Comparison of ENCODE assay signal across 21 mouse cellular contexts in genomic region chr5:16489803-16490202, GRCm38 (mm10).
DNase-seq lines count a peak whose midpoint lies in the region; ATAC-seq lines count a peak whose summit lies in the region.
"Had no signal": no experiment of that assay in that cellular context is flagged by ENCODE, and none has a peak within 500 bp of the region (broad histone marks: within the 10 kb centered on the region; RNA-seq: fewer than 3 reads in every experiment).

No protein-coding gene starts in this region.

- peak; percentile 24 for DNase-seq in 416B (ENCODE audit: low read depth)
- no peak for DNase-seq in layer of hippocampus, adult 9-11 months
- DNase-seq in kidney, postnatal 36 days = no peak
- DNase-seq in thymus, postnatal 0 days (ENCODE audit: low spot score) = no peak
- DNase-seq: adrenal gland, adult 2 months; adrenal gland, adult 8-10 months; adrenal gland, postnatal 10 days; adrenal gland, postnatal 14 days; adrenal gland, postnatal 25 days; adrenal gland, postnatal 36 days; B cell, adult 2 months; cerebellum, adult 11 months; cerebellum, adult 11-12 months; cerebellum, adult 18-20 months had no signal

- ATAC-seq in granulocyte monocyte progenitor cell, adult 5-6 weeks (replicated peaks; ENCODE audit: poor library complexity, severe bottlenecking) = peak; percentile 66
- peak; percentile 76 for ATAC-seq in megakaryocyte, adult 5-6 weeks (ENCODE audit: poor library complexity, severe bottlenecking)
- peak; percentile 69 for ATAC-seq in megakaryocyte progenitor cell, adult 5-6 weeks (replicated peaks; ENCODE audit: poor library complexity)
- no peak for ATAC-seq in monocyte, adult 5-6 weeks (replicated peaks; ENCODE audit: insufficient number of reproducible peaks, low FRiP score, low TSS enrichment, poor library complexity, severe bottlenecking)
- ATAC-seq: activated CD4-positive, CD25-positive, alpha-beta regulatory T cell, adult 4 months; CD4-positive, CD25-positive, alpha-beta regulatory T cell, adult 4 months; Patski had no signal
